Mouse (Mus musculus) midbrain, embryonic 13.5 days (tissue): ENCODE data around the gene Ncapd2. TPM values are rescaled to one million over a fixed set of nuclear protein-coding genes. Genes with fewer than 3 reads are reported as not detected.
A peak's percentile ranks its signal among the peaks of the same experiment; 100 is the strongest.

Experiments
- ATAC-seq: fragments of 200-750 bp; cut with Nextera tagmentation; 2 replicates; pipeline ENCODE4 v1.8.0; 2017; ENCODE audit warnings: mild to moderate bottlenecking, moderate TSS enrichment, moderate library complexity
- H3K27ac ChIP-seq: fragments of 300-500 bp; sonication (generic); 2 replicates; pipeline ENCODE4 v1.5.1; 2015; ENCODE audit warnings: inconsistent platforms, mild to moderate bottlenecking, moderate library complexity
- H3K27me3 ChIP-seq: fragments of 300-500 bp; sonication (generic); 2 replicates; pipeline ENCODE4 v1.6.1; 2015; ENCODE audit warnings: mild to moderate bottlenecking, inconsistent platforms
- H3K36me3 ChIP-seq: fragments of 300-500 bp; sonication (generic); 2 replicates; pipeline ENCODE4 v1.6.1; 2015; ENCODE audit warnings: mild to moderate bottlenecking, inconsistent platforms
- H3K4me1 ChIP-seq: fragments of 300-500 bp; sonication (generic); replicated peaks from 2 replicates; pipeline ENCODE4 v1.6.1; 2015; ENCODE audit warnings: inconsistent platforms
- H3K4me2 ChIP-seq: fragments of 300-500 bp; sonication (generic); replicated peaks from 2 replicates; pipeline ENCODE4 v1.6.1; 2015; ENCODE audit warnings: moderate library complexity, mild to moderate bottlenecking, inconsistent platforms
- H3K4me3 ChIP-seq: fragments of 300-500 bp; sonication (generic); replicated peaks from 2 replicates; pipeline ENCODE4 v1.5.1; 2015; ENCODE audit warnings: mild to moderate bottlenecking, inconsistent platforms
- H3K9ac ChIP-seq: fragments of 300-500 bp; sonication (generic); replicated peaks from 2 replicates; pipeline ENCODE4 v1.6.1; 2015; ENCODE audit warnings: mild to moderate bottlenecking, inconsistent platforms
- H3K9me3 ChIP-seq: fragments of 300-500 bp; sonication (generic); 2 replicates; pipeline ENCODE4 v1.6.1; 2016; ENCODE audit warnings: mild to moderate bottlenecking, inconsistent platforms
- WGBS: fragments of 180-500 bp; shearing (Covaris S2); methylation state at CpG from one replicate; pipeline ENCODE4 v1.1.7; 2015; 5-methylcytosine and 5-hydroxymethylcytosine counted together
- polyA plus RNA-seq: library from polyadenylated mRNA; unstranded; fragments of >200 nt; fragmentation: Nextera tagmentation; extraction: Ambion mirVana; gene quantifications from 2 replicates; pipeline ENCODE4 v1.2.1, GENCODE M21; 2015

Ncapd2 gene
- polyA plus RNA-seq, 1 experiment from 2014 or later = 101 TPM

GRCm38 (mm10) chr6:125175469-125175868 is 16.0 kb downstream of the Ncapd2 start:
- Histone ChIP-seq H3K27me3 (no peaks in the 10 kb centered on the region), H3K9ac (no peak overlapping the region), H3K4me1 (no peaks in the 10 kb centered on the region), H3K9me3 (no peaks in the 10 kb centered on the region), H3K36me3 (peaks cover 100% of the 10 kb centered on the region), H3K4me3 (no peak overlapping the region), H3K27ac (no peak overlapping the region), H3K4me2 (no peak overlapping the region)
- ATAC-seq = no peak
- 92% methylated on average over 5 of the region's 5 CpGs for WGBS

GRCm38 (mm10) chr6:125173256-125173655 is 18.2 kb downstream of the Ncapd2 start:
- over 99% methylated on average over 7 of the region's 7 CpGs for WGBS
- Histone ChIP-seq H3K4me1 (no peaks in the 10 kb centered on the region), H3K36me3 (peaks cover 100% of the 10 kb centered on the region), H3K27me3 (no peaks in the 10 kb centered on the region), H3K4me3 (no peak overlapping the region), H3K4me2 (no peak overlapping the region), H3K27ac (no peak overlapping the region), H3K9me3 (no peaks in the 10 kb centered on the region), H3K9ac (no peak overlapping the region)
- no peak for ATAC-seq

- H3K27ac ChIP-seq = no peak overlapping the region
- peaks cover 100% of the 10 kb centered on the region for H3K36me3 ChIP-seq
- H3K9me3 ChIP-seq = no peaks in the 10 kb centered on the region
- H3K4me2 ChIP-seq = no peak overlapping the region
- no peak overlapping the region for H3K9ac ChIP-seq
- ATAC-seq = no peak
- H3K4me1 ChIP-seq = peaks cover 4% of the 10 kb centered on the region
- H3K4me3 ChIP-seq = no peak overlapping the region
- 91% methylated on average over 2 of the region's 2 CpGs for WGBS
- no peaks in the 10 kb centered on the region for H3K27me3 ChIP-seq
Measured at GRCm38 (mm10) chr6:125172474-125172873, 19.0 kb downstream of the Ncapd2 start.

GRCm38 (mm10) chr6:125170194-125170593 is 21.3 kb downstream of the Ncapd2 start:
- no peak for ATAC-seq
- no peaks in the 10 kb centered on the region for H3K9me3 ChIP-seq
- no peak overlapping the region for H3K27ac ChIP-seq
- 0 out of 2 replicates have a peak overlapping the region, but pooled peaks have one; percentile 25 for H3K9ac ChIP-seq
- no peaks in the 10 kb centered on the region for H3K27me3 ChIP-seq
- peaks cover 23% of the 10 kb centered on the region for H3K4me1 ChIP-seq
- H3K4me3 ChIP-seq = no peak overlapping the region
- peaks cover 81% of the 10 kb centered on the region for H3K36me3 ChIP-seq
- no peak overlapping the region for H3K4me2 ChIP-seq
- whole genome bisulfite sequencing = 86% methylated on average over 6 of the region's 6 CpGs

- H3K4me2 ChIP-seq = no peak overlapping the region
- no peak overlapping the region for H3K4me3 ChIP-seq
- WGBS = 90% methylated on average over 14 of the region's 14 CpGs
- no peaks in the 10 kb centered on the region for H3K9me3 ChIP-seq
- H3K9ac ChIP-seq = no peak overlapping the region
- H3K27ac ChIP-seq = no peak overlapping the region
- no peak for ATAC-seq
- peaks cover 36% of the 10 kb centered on the region for H3K4me1 ChIP-seq
- H3K36me3 ChIP-seq = peaks cover 67% of the 10 kb centered on the region
- H3K27me3 ChIP-seq = no peaks in the 10 kb centered on the region
Measured at GRCm38 (mm10) chr6:125168086-125168485, 23.4 kb downstream of the Ncapd2 start.

- ATAC-seq = no peak
Measured at GRCm38 (mm10) chr6:125166861-125167650, 24.4 kb downstream of the Ncapd2 start.

GRCm38 (mm10) chr6:125166051-125166751 is 25.3 kb downstream of the Ncapd2 start, which contains the start of gene Gapdh:
Gene Gapdh (minus strand): TSS chr6:125166467.
- ATAC-seq = peak; percentile 13
- Histone ChIP-seq H3K9me3 (no peaks in the 10 kb centered on the region), H3K36me3 (peaks cover 65% of the 10 kb centered on the region), H3K4me2 (peak within 1 kb of the TSS; percentile 96), H3K27me3 (no peaks in the 10 kb centered on the region), H3K4me3 (peak within 1 kb of the TSS; percentile 98), H3K9ac (peak within 1 kb of the TSS; percentile 98), H3K27ac (peak within 1 kb of the TSS; percentile 94), H3K4me1 (peaks cover 47% of the 10 kb centered on the region)
- 0% methylated on average over 18 of the region's 18 CpGs for WGBS

More at GRCm38 (mm10) chr6:125166861-125167650, 24.4 kb downstream of the Ncapd2 start:
- no peaks in the 10 kb centered on the region for H3K9me3 ChIP-seq
- no peaks in the 10 kb centered on the region for H3K27me3 ChIP-seq
- peak overlapping the region; percentile 98 for H3K9ac ChIP-seq
- peak overlapping the region; percentile 94 for H3K27ac ChIP-seq
- H3K4me1 ChIP-seq = peaks cover 41% of the 10 kb centered on the region
- H3K4me3 ChIP-seq = peak overlapping the region; percentile 98
- WGBS = 12% methylated on average over 10 of the region's 10 CpGs
- H3K36me3 ChIP-seq = peaks cover 66% of the 10 kb centered on the region
- H3K4me2 ChIP-seq = peak overlapping the region; percentile 96

- peak overlapping the region; percentile 98 for H3K9ac ChIP-seq
- H3K4me2 ChIP-seq = peak overlapping the region; percentile 96
- H3K4me3 ChIP-seq = peak overlapping the region; percentile 98
- peak; percentile 92 for ATAC-seq
- H3K36me3 ChIP-seq = peaks cover 65% of the 10 kb centered on the region
- 0% methylated on average over 36 of the region's 36 CpGs for WGBS
- no peaks in the 10 kb centered on the region for H3K27me3 ChIP-seq
- peak overlapping the region; percentile 94 for H3K27ac ChIP-seq
- H3K4me1 ChIP-seq = peaks cover 55% of the 10 kb centered on the region
- H3K9me3 ChIP-seq = no peaks in the 10 kb centered on the region
Measured at GRCm38 (mm10) chr6:125165328-125165891, 26.1 kb downstream of the Ncapd2 start.

- Histone ChIP-seq H3K4me3 (peak overlapping the region; percentile 98), H3K36me3 (peaks cover 65% of the 10 kb centered on the region), H3K4me1 (peaks cover 57% of the 10 kb centered on the region), H3K9ac (peak overlapping the region; percentile 98), H3K27ac (peak overlapping the region; percentile 94), H3K27me3 (no peaks in the 10 kb centered on the region), H3K4me2 (peak overlapping the region; percentile 96), H3K9me3 (no peaks in the 10 kb centered on the region)
- WGBS = 0% methylated on average over 39 of the region's 39 CpGs
- peak; percentile 47 for ATAC-seq
Measured at GRCm38 (mm10) chr6:125164672-125165327, 26.7 kb downstream of the Ncapd2 start.

GRCm38 (mm10) chr6:125163801-125164657 is 27.5 kb downstream of the Ncapd2 start:
- peak overlapping the region; percentile 98 for H3K4me3 ChIP-seq
- H3K36me3 ChIP-seq = peaks cover 65% of the 10 kb centered on the region
- peaks cover 57% of the 10 kb centered on the region for H3K4me1 ChIP-seq
- peak overlapping the region; percentile 96 for H3K4me2 ChIP-seq
- peak overlapping the region; percentile 98 for H3K9ac ChIP-seq
- peak; percentile 10; the same call in 1 of the 2 replicates for ATAC-seq
- peak overlapping the region; percentile 94 for H3K27ac ChIP-seq
- H3K9me3 ChIP-seq = no peaks in the 10 kb centered on the region
- no peaks in the 10 kb centered on the region for H3K27me3 ChIP-seq
- 4% methylated on average over 20 of the region's 20 CpGs for WGBS
